Mouse (Mus musculus): ENCODE measurements around the gene Rcn3. TPM values are rescaled to one million over a fixed set of nuclear protein-coding genes. Genes with fewer than 3 reads are reported as not detected.

Rcn3 gene
- 21.7 TPM for polyA plus RNA-seq (2021)

GRCm38 (mm10) chr7:45092048-45092447, at the start of gene Rcn3:
TSS of gene Rcn3 (minus strand) at chr7:45092221.
- ChIA-PET CTCF (interaction anchor here (1.2 kb wide), 1 partner anchor 24 kb away, joined by 5 read pairs; no protein-coding TSS in a partner anchor), POLR2A (no interaction called here)
- no peak for DNase-seq (ENCODE audit: low read depth, low spot score)
- no peak for ATAC-seq
- no peaks in the 10 kb centered on the region for H3K27me3 ChIP-seq
- TF ChIP-seq CTCF (IDR thresholded peaks at IDR 0.05) = no peak
- in situ Hi-C loops (cut with MboI; ENCODE audit: low pct_unique_long_range_greater_than_20kb) = no loop called here

GRCm38 (mm10) chr7:45141319-45141718, 49.3 kb upstream of the Rcn3 start:
- POLR2A ChIA-PET = no interaction called here
- no peak for ATAC-seq
- in situ Hi-C loops (cut with MboI; ENCODE audit: low pct_unique_long_range_greater_than_20kb) = no loop called here
- CTCF ChIA-PET = no interaction called here
- TF ChIP-seq CTCF (IDR thresholded peaks at IDR 0.05) = no peak
- H3K27me3 ChIP-seq = no peaks in the 10 kb centered on the region
- DNase-seq (ENCODE audit: low read depth, low spot score) = no peak

- H3K27me3 ChIP-seq = no peaks in the 10 kb centered on the region
- ChIA-PET CTCF (no interaction called here), POLR2A (no interaction called here)
- in situ Hi-C loops (cut with MboI; ENCODE audit: low pct_unique_long_range_greater_than_20kb) = no loop called here
- DNase-seq (ENCODE audit: low read depth, low spot score) (no peak), ATAC-seq (no peak)
- TF ChIP-seq CTCF (IDR thresholded peaks at IDR 0.05) = no peak
Measured at GRCm38 (mm10) chr7:45139904-45140723, 48.1 kb upstream of the Rcn3 start.

DNA sequence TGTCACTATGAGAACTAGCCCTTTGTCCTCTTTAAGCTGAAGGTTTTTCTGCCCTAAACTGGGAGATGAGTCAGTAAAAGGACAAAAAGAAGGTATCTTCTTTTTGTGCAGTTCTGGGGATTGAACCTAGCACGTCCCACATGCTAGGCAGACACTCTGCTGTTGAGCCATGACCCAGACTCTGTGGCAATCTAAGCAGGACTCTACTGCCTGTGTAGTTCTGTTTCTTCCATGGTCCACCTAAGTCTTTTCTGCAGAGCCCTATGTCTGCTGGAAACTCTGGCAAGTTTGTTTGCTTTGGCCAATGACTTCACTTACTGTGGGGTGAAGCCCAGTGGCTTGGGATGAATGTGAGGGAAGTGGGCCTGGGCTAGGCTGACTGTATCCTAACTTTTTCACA, 46.4 kb upstream of the Rcn3 start:
- ChIA-PET CTCF (interaction anchor here (1.5 to 2.8 kb wide), 2 partner anchors 13 to 15 kb away, joined by 4 to 10 read pairs; partner anchors contain the start of genes Aldh16a1 and Pih1d1), POLR2A (no interaction called here)
- in situ Hi-C loops (cut with MboI; ENCODE audit: low pct_unique_long_range_greater_than_20kb) = no loop called here
- no peak for ATAC-seq
- no peaks in the 10 kb centered on the region for H3K27me3 ChIP-seq
- TF ChIP-seq CTCF (IDR thresholded peaks at IDR 0.05) = no peak
- DNase-seq (ENCODE audit: low read depth, low spot score) = no peak

- no peak for DNase-seq (ENCODE audit: low read depth, low spot score)
- TF ChIP-seq CTCF (IDR thresholded peaks at IDR 0.05) = no peak
- ChIA-PET CTCF (interaction anchor here (1.3 to 2.8 kb wide), 4 partner anchors 14 to 57 kb away, joined by 4 to 10 read pairs (median 6); partner anchors contain the start of genes Aldh16a1, Pih1d1 and Rps11), POLR2A (no interaction called here)
- ATAC-seq = no peak
- no peaks in the 10 kb centered on the region for H3K27me3 ChIP-seq
- in situ Hi-C loops (cut with MboI; ENCODE audit: low pct_unique_long_range_greater_than_20kb) = no loop called here
Measured at GRCm38 (mm10) chr7:45137171-45138006, 45.4 kb upstream of the Rcn3 start.

DNA sequence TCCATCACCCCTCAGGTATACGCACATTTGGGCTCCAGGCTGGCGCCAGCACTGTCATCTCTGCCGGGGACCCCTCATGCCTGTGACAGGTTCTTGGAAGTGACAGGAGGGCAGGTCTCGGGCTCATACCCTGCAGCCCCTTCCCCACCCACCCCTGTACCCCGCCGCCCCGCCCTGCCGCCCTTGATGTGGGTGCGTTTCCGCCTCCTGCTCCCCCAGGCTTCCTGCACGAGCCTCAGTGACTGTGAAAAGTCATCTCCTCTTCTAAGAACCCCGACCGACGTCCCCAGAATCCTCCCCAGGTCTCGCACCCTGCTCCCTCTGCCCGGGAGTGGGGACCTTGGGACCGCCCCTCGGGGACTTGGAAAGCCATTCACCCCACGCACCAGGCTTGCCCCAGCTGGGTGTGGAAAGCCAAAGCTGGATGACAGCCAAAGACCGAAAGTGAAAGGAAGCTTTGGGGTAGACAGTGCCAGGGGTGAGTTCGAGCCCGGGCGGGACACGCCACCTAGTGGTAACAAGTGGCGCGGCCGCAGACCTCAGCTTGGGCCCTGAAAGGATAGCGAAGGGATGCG, 44.1 kb upstream of the Rcn3 start, which contains the start of the genes Gm45713 and Flt3l:
Gm45713 (minus strand) TSS at position 239 of the 575 bp plus-strand sequence.
Flt3l (minus strand) TSS at position 440 of the 575 bp plus-strand sequence.
- in situ Hi-C loops (cut with MboI; ENCODE audit: low pct_unique_long_range_greater_than_20kb) = no loop called here

GRCm38 (mm10) chr7:45135370-45135769, 43.3 kb upstream of the Rcn3 start:
- TF ChIP-seq CTCF (IDR thresholded peaks at IDR 0.05) = no peak
- ATAC-seq (no peak), DNase-seq (ENCODE audit: low read depth, low spot score) (no peak)
- ChIA-PET CTCF (interaction anchor here (1.6 kb wide), 1 partner anchor 8 kb away, joined by 4 read pairs; no protein-coding TSS in a partner anchor), POLR2A (no interaction called here)
- in situ Hi-C loops (cut with MboI; ENCODE audit: low pct_unique_long_range_greater_than_20kb) = no loop called here
- no peaks in the 10 kb centered on the region for H3K27me3 ChIP-seq

More for the DNA sequence above, 44.1 kb upstream of the Rcn3 start, which contains the start of the genes Gm45713 and Flt3l:
- DNase-seq (ENCODE audit: low read depth, low spot score) (no peak), ATAC-seq (peak; percentile 79)
- TF ChIP-seq CTCF (IDR thresholded peaks at IDR 0.05) = no peak
- ChIA-PET POLR2A (interaction anchor here (0.7 kb wide), 1 partner anchor 120 kb away, joined by 3 read pairs; the partner anchor contains the start of gene Scaf1), CTCF (interaction anchor here (1.1 to 2.8 kb wide), 5 partner anchors 11 to 55 kb away, joined by 3 to 10 read pairs (median 4); partner anchors contain the start of genes Aldh16a1, Pih1d1 and Rps11)
- no peaks in the 10 kb centered on the region for H3K27me3 ChIP-seq

GRCm38 (mm10) chr7:45134544-45135026, 42.6 kb upstream of the Rcn3 start:
- ChIA-PET POLR2A (no interaction called here), CTCF (interaction anchor here (1.6 kb wide), 1 partner anchor 8 kb away, joined by 4 read pairs; no protein-coding TSS in a partner anchor)
- in situ Hi-C loops (cut with MboI; ENCODE audit: low pct_unique_long_range_greater_than_20kb) = no loop called here
- no peak for ATAC-seq
- H3K27me3 ChIP-seq = no peaks in the 10 kb centered on the region
- no peak for TF ChIP-seq CTCF (IDR thresholded peaks at IDR 0.05)
- no peak for DNase-seq (ENCODE audit: low read depth, low spot score)

DNA sequence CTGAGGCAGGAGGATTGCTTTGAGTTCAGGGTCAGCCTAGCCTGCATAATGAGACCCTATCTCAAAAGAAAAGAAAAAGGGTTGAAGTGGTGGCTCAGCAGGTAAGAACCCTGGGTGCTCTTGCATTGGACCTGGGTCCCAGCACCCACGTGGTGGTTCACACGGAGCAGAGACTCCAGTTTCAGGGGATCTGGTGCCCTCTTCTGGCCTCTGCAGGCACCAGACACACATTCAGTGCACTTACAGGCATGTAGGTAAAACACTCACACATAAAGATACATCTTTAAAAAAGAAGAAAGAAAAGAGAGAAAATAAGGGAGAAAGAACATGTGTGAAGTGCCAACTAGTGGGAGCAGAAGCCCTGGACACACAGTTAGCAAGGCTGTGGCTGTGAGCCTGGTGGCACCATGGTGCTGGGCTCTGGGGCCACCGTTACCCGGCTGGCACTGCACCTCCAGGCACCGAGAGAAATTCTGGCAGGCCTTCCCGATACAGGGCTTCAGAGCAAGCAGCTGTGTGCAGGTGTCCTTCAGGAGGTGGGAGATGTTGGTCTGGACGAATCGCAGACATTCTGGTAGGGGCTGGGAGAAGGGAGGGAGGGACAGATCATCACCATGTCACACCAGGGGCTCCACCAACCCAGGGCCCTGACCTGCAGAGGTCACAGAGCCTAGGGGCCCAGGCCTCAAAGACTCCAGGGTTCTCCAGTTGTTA, 41.6 kb upstream of the Rcn3 start:
- CTCF ChIA-PET = interaction anchor here (1.6 kb wide), 1 partner anchor 9 kb away, joined by 4 read pairs; no protein-coding TSS in a partner anchor

More for the DNA sequence above, 41.6 kb upstream of the Rcn3 start:
- no peak for DNase-seq (ENCODE audit: low read depth, low spot score)
- no peaks in the 10 kb centered on the region for H3K27me3 ChIP-seq
- TF ChIP-seq CTCF (IDR thresholded peaks at IDR 0.05) = no peak
- in situ Hi-C loops (cut with MboI; ENCODE audit: low pct_unique_long_range_greater_than_20kb) = no loop called here
- POLR2A ChIA-PET = no interaction called here
- ATAC-seq = no peak

Data from Patski (cell line).